Mouse (Mus musculus): ENCODE results near the gene Sulf2. TPM values are rescaled to one million over a fixed set of nuclear protein-coding genes. Genes with fewer than 3 reads are reported as not detected.

The Sulf2 gene
- 33.2 and 40.1 TPM in 2 replicates for polyA plus RNA-seq (2014; fragmentation: Nextera tagmentation; extraction: Ambion mirVana)

DNA sequence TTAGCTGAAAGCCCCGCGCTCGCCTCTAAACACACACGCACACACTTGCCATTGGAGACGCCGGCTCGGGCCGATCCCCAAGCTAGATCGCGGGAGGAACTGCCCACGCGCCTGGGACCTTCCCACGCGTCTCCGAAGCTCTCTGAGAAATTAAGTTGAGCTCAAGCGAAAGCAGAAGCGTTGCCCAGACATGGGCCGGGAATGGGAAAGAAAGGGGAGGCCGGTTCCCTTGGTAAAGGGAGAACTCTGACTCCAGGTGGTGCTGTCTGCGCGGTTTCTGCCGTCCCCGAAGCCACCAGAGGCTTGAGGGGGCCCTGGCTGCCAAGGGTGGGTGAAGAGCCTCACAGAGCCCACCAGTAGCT is at the start of gene Sulf2:
Gene Sulf2, minus strand, starts transcription at position 210 of the 362 bp plus-strand sequence.
- H3K4me2 ChIP-seq (ENCODE audit: low read length), result peak within 1 kb of the TSS; percentile 98
- no peaks in the 10 kb centered on the region for H3K36me3 ChIP-seq (ENCODE audit: control insufficient read depth, insufficient read depth, low read length)
- peak within 1 kb of the TSS; percentile 77 for H3K27ac ChIP-seq (ENCODE audit: low read depth, low read length)
- DNase-seq (ENCODE audit: low spot score), result peak; percentile 88
- WGBS, result 0% methylated on average over 23 of the region's 23 CpGs
- peak within 1 kb of the TSS; percentile 60 for H3K4me3 ChIP-seq (ENCODE audit: low read depth, low read length)
- peak; percentile 50 for ATAC-seq
- H3K9ac ChIP-seq (ENCODE audit: low read length), result peak within 1 kb of the TSS; percentile 79
- peaks cover 15% of the 10 kb centered on the region for H3K27me3 ChIP-seq (replicated peaks; ENCODE audit: control insufficient read depth, insufficient read depth, low read length)
- no peaks in the 10 kb centered on the region for H3K9me3 ChIP-seq (replicated peaks; ENCODE audit: control insufficient read depth, low read length)
- peaks cover 34% of the 10 kb centered on the region for H3K4me1 ChIP-seq (ENCODE audit: control insufficient read depth, insufficient read depth, low read length)

DNA sequence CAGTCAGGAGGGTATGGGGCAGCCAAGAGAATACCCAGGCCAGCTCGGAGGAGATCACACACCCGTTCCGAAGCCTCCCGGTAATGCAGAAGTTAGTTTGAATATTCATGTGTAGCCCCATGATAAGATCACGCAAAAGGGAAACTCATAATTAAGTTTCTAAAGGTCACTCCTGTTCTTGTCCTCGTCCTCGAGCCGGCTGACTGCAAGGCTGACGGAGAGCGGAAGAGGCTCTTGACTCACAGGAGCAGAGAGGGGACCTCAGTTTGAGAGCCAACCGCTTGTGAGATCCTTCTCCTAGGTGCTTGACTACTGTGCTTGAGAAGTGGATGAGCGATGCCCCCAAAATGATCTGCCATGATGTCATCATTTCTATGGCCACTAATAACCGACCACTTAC is 48.7 kb upstream of the Sulf2 start:
- DNase-seq (ENCODE audit: low spot score) (no peak), ATAC-seq (no peak)
- H3K27me3 ChIP-seq (replicated peaks; ENCODE audit: control insufficient read depth, insufficient read depth, low read length), result no peaks in the 10 kb centered on the region
- H3K27ac ChIP-seq (ENCODE audit: low read depth, low read length), result no peak overlapping the region
- H3K4me1 ChIP-seq (ENCODE audit: control insufficient read depth, insufficient read depth, low read length), result no peaks in the 10 kb centered on the region
- H3K4me2 ChIP-seq (ENCODE audit: low read length), result no peak overlapping the region
- WGBS, result 91% methylated on average over 13 of the region's 13 CpGs
- no peak overlapping the region for H3K9ac ChIP-seq (ENCODE audit: low read length)
- H3K36me3 ChIP-seq (ENCODE audit: control insufficient read depth, insufficient read depth, low read length), result no peaks in the 10 kb centered on the region
- no peaks in the 10 kb centered on the region for H3K9me3 ChIP-seq (replicated peaks; ENCODE audit: control insufficient read depth, low read length)
- H3K4me3 ChIP-seq (ENCODE audit: low read depth, low read length), result no peak overlapping the region

DNA sequence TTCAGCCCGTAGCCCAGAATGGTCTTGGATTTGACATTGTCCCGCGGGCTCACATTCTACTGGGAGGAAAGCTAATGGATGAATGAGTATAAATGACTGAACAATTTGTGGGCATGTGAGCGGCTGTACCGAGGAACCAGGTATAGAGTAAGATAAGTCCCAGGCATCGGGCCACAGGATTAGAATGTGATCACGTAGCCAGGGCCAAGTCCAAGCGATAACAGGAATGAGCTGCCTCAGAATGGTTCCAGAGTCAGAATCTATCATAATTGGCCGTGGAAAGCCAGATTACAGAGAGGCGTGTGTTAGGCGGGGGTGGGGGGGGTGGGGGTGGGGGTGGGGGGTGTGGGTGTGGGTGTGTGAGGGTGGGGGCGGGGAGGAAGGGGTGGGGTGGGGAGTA is 48.2 kb upstream of the Sulf2 start:
- ATAC-seq, result no peak
- Histone ChIP-seq H3K27ac (ENCODE audit: low read depth, low read length) (no peak overlapping the region), H3K9me3 (replicated peaks; ENCODE audit: control insufficient read depth, low read length) (no peaks in the 10 kb centered on the region), H3K27me3 (replicated peaks; ENCODE audit: control insufficient read depth, insufficient read depth, low read length) (no peaks in the 10 kb centered on the region), H3K4me3 (ENCODE audit: low read depth, low read length) (no peak overlapping the region), H3K36me3 (ENCODE audit: control insufficient read depth, insufficient read depth, low read length) (no peaks in the 10 kb centered on the region), H3K4me1 (ENCODE audit: control insufficient read depth, insufficient read depth, low read length) (no peaks in the 10 kb centered on the region), H3K9ac (ENCODE audit: low read length) (no peak overlapping the region), H3K4me2 (ENCODE audit: low read length) (no peak overlapping the region)
- DNase-seq (ENCODE audit: low spot score), result no peak
- 87% methylated on average over 12 of the region's 12 CpGs for WGBS

DNA sequence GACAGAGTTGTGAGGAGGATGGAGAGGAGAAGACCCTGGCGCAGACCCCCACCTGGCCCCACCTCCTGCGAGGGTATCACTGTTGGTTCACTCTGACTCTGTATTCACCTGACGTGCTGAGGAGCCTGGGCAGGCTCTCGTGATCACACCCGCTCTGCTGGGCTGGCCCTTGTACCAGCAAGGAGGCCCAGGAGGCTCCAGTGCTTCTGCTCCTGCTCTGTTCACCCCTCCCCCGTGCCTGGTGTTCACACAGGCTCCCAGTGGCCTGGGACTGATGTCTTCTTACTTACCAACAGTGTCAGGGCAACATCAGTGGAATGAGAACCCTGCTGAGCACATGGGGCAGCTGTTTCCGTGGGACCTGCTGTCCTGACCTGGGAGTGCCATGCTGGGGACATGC is 42.5 kb upstream of the Sulf2 start:
- H3K9me3 ChIP-seq (replicated peaks; ENCODE audit: control insufficient read depth, low read length), result no peaks in the 10 kb centered on the region
- no peaks in the 10 kb centered on the region for H3K4me1 ChIP-seq (ENCODE audit: control insufficient read depth, insufficient read depth, low read length)
- H3K36me3 ChIP-seq (ENCODE audit: control insufficient read depth, insufficient read depth, low read length), result no peaks in the 10 kb centered on the region
- H3K4me3 ChIP-seq (ENCODE audit: low read depth, low read length), result no peak overlapping the region
- ATAC-seq, result no peak
- no peaks in the 10 kb centered on the region for H3K27me3 ChIP-seq (replicated peaks; ENCODE audit: control insufficient read depth, insufficient read depth, low read length)
- H3K4me2 ChIP-seq (ENCODE audit: low read length), result no peak overlapping the region
- WGBS, result 60% methylated on average over 7 of the region's 7 CpGs
- no peak for DNase-seq (ENCODE audit: low spot score)
- no peak overlapping the region for H3K27ac ChIP-seq (ENCODE audit: low read depth, low read length)
- no peak overlapping the region for H3K9ac ChIP-seq (ENCODE audit: low read length)

- Histone ChIP-seq H3K4me1 (ENCODE audit: control insufficient read depth, insufficient read depth, low read length) (no peaks in the 10 kb centered on the region), H3K9me3 (replicated peaks; ENCODE audit: control insufficient read depth, low read length) (no peaks in the 10 kb centered on the region), H3K36me3 (ENCODE audit: control insufficient read depth, insufficient read depth, low read length) (no peaks in the 10 kb centered on the region), H3K27me3 (replicated peaks; ENCODE audit: control insufficient read depth, insufficient read depth, low read length) (no peaks in the 10 kb centered on the region), H3K4me2 (ENCODE audit: low read length) (no peak overlapping the region), H3K9ac (ENCODE audit: low read length) (no peak overlapping the region), H3K4me3 (ENCODE audit: low read depth, low read length) (no peak overlapping the region), H3K27ac (ENCODE audit: low read depth, low read length) (no peak overlapping the region)
- no peak for DNase-seq (ENCODE audit: low spot score)
- 82% methylated on average over 6 of the region's 6 CpGs for WGBS
- no peak for ATAC-seq
Measured at GRCm38 (mm10) chr2:166197064-166197463, 41.6 kb upstream of the Sulf2 start.

- no peaks in the 10 kb centered on the region for H3K36me3 ChIP-seq (ENCODE audit: control insufficient read depth, insufficient read depth, low read length)
- no peaks in the 10 kb centered on the region for H3K9me3 ChIP-seq (replicated peaks; ENCODE audit: control insufficient read depth, low read length)
- WGBS, result 68% methylated on average over 13 of the region's 13 CpGs
- H3K4me3 ChIP-seq (ENCODE audit: low read depth, low read length), result no peak overlapping the region
- DNase-seq (ENCODE audit: low spot score) (no peak), ATAC-seq (no peak)
- H3K4me1 ChIP-seq (ENCODE audit: control insufficient read depth, insufficient read depth, low read length), result no peaks in the 10 kb centered on the region
- no peak overlapping the region for H3K9ac ChIP-seq (ENCODE audit: low read length)
- no peak overlapping the region for H3K27ac ChIP-seq (ENCODE audit: low read depth, low read length)
- H3K4me2 ChIP-seq (ENCODE audit: low read length), result no peak overlapping the region
- no peaks in the 10 kb centered on the region for H3K27me3 ChIP-seq (replicated peaks; ENCODE audit: control insufficient read depth, insufficient read depth, low read length)
Measured at GRCm38 (mm10) chr2:166196080-166196786, 40.8 kb upstream of the Sulf2 start.

GRCm38 (mm10) chr2:166195041-166195440 is 39.6 kb upstream of the Sulf2 start:
- no peaks in the 10 kb centered on the region for H3K27me3 ChIP-seq (replicated peaks; ENCODE audit: control insufficient read depth, insufficient read depth, low read length)
- no peaks in the 10 kb centered on the region for H3K9me3 ChIP-seq (replicated peaks; ENCODE audit: control insufficient read depth, low read length)
- no peak overlapping the region for H3K27ac ChIP-seq (ENCODE audit: low read depth, low read length)
- H3K4me3 ChIP-seq (ENCODE audit: low read depth, low read length), result no peak overlapping the region
- no peaks in the 10 kb centered on the region for H3K36me3 ChIP-seq (ENCODE audit: control insufficient read depth, insufficient read depth, low read length)
- no peak for DNase-seq (ENCODE audit: low spot score)
- WGBS, result 82% methylated on average over 6 of the region's 6 CpGs
- H3K9ac ChIP-seq (ENCODE audit: low read length), result no peak overlapping the region
- no peak overlapping the region for H3K4me2 ChIP-seq (ENCODE audit: low read length)
- ATAC-seq, result no peak
- no peaks in the 10 kb centered on the region for H3K4me1 ChIP-seq (ENCODE audit: control insufficient read depth, insufficient read depth, low read length)

GRCm38 (mm10) chr2:166194112-166194758 is 38.8 kb upstream of the Sulf2 start:
- Histone ChIP-seq H3K9ac (ENCODE audit: low read length) (no peak overlapping the region), H3K27me3 (replicated peaks; ENCODE audit: control insufficient read depth, insufficient read depth, low read length) (peaks cover 7% of the 10 kb centered on the region), H3K4me3 (ENCODE audit: low read depth, low read length) (no peak overlapping the region), H3K27ac (ENCODE audit: low read depth, low read length) (no peak overlapping the region), H3K4me2 (ENCODE audit: low read length) (no peak overlapping the region), H3K36me3 (ENCODE audit: control insufficient read depth, insufficient read depth, low read length) (no peaks in the 10 kb centered on the region), H3K4me1 (ENCODE audit: control insufficient read depth, insufficient read depth, low read length) (no peaks in the 10 kb centered on the region), H3K9me3 (replicated peaks; ENCODE audit: control insufficient read depth, low read length) (no peaks in the 10 kb centered on the region)
- WGBS, result 62% methylated on average over 16 of the region's 16 CpGs
- DNase-seq (ENCODE audit: low spot score), result no peak
- no peak for ATAC-seq

DNA sequence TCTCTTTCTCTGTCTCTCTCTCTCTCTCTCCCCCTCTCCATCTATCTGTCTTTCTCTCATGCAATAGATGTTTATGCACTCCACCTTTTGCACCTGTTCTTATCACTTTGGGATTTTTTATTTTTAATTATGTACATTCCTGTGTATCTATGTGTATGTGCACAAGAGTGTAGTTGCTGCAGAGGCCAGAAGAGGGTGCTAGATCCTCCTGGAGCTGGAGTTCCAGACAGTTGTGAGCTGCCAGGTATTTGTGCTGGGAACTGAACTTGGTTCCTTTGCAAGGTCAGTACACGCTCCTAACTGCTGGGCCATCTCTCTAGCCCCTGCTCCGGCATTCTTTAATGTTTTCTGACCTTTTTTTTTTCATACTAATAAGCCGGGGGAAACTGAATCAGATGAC is 38.0 kb upstream of the Sulf2 start:
- ATAC-seq, result no peak
- H3K4me2 ChIP-seq (ENCODE audit: low read length), result no peak overlapping the region
- no peak overlapping the region for H3K4me3 ChIP-seq (ENCODE audit: low read depth, low read length)
- DNase-seq (ENCODE audit: low spot score), result no peak
- no peak overlapping the region for H3K9ac ChIP-seq (ENCODE audit: low read length)
- H3K4me1 ChIP-seq (ENCODE audit: control insufficient read depth, insufficient read depth, low read length), result no peaks in the 10 kb centered on the region
- 95% methylated on average over 3 of the region's 3 CpGs for WGBS
- peaks cover 12% of the 10 kb centered on the region for H3K27me3 ChIP-seq (replicated peaks; ENCODE audit: control insufficient read depth, insufficient read depth, low read length)
- H3K9me3 ChIP-seq (replicated peaks; ENCODE audit: control insufficient read depth, low read length), result no peaks in the 10 kb centered on the region
- H3K36me3 ChIP-seq (ENCODE audit: control insufficient read depth, insufficient read depth, low read length), result no peaks in the 10 kb centered on the region
- H3K27ac ChIP-seq (ENCODE audit: low read depth, low read length), result no peak overlapping the region

Data from forebrain, embryonic 14.5 days (tissue).